Mouse (Mus musculus): ENCODE results near the gene Itga9. TPM values are rescaled to one million over a fixed set of nuclear protein-coding genes. Genes with fewer than 3 reads are reported as not detected.

Itga9 gene
- polyA plus RNA-seq, 1 experiment from 2014 or later: 6.3 TPM

DNA sequence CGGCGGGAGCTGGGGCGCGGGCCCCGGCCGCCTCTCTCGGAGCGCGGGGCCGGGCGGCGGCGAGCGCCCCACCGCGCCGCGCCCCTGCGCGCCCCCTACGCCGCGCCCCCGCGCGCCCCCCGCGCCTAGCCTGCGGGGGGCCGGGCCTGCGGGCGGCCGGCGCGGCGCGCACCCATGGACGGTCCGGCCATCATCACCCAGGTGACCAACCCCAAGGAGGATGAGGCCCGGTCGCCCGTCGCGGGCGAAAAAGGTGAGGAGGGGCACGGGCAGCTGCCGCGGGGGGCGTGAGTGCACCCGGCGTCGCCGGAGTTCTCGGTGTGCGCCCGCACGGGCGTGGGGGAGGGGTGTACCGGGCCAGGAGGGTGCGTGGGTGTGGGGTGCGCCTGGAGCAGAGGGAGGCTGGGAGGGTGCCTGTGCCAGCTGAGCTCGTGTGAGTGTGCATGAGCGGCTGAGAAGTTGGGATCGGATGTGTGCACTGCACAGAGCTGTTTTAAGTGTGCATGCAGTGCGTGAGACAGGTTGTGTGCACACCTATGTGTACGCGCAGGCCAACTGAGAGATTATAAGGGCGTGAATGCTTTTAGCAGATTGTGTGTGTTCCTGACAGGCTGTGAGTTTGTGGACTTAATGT lies 320.3 kb downstream of the Itga9 start:
- peak; percentile 57 for DNase-seq (ENCODE audit: low spot score)
- Histone ChIP-seq H3K27me3 (ENCODE audit: control insufficient read depth, insufficient read depth, low read length) (peaks cover 4% of the 10 kb centered on the region), H3K9me3 (ENCODE audit: control insufficient read depth, low read length) (no peaks in the 10 kb centered on the region), H3K4me3 (ENCODE audit: low read depth, low read length) (peak overlapping the region; percentile 73), H3K4me1 (replicated peaks; ENCODE audit: control insufficient read depth, insufficient read depth, low read length) (peaks cover 4% of the 10 kb centered on the region; the same call in 1 of the 2 replicates), H3K9ac (ENCODE audit: low read depth, low read length) (peak overlapping the region; percentile 80), H3K36me3 (ENCODE audit: control insufficient read depth, insufficient read depth, low read length) (no peaks in the 10 kb centered on the region), H3K4me2 (replicated peaks; ENCODE audit: low read depth, low read length) (peak overlapping the region; percentile 96), H3K27ac (ENCODE audit: low read depth, low read length) (peak overlapping the region; percentile 67)
- WGBS: 5% methylated on average over 37 of the region's 68 CpGs
- no peak for ATAC-seq (ENCODE audit: low FRiP score)

DNA sequence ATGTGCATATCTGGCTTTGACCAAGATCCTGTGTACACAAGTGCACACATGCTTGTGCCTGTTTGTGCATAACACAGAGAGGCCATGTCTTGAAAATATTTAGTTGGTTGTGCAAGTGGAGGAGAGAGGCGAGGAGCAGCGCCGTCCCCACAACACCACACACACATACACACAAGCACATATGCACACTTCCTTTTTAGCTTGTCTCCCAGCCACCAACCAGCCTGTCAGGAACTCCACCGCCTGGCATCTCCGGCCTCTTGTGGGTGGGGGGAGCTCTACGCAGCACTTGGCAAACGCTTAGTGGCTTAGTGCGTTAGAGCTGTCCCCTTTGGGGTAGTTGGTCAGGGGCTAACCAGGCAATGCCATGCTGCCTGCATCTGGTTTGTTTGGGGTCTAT lies 321.0 kb downstream of the Itga9 start:
- Histone ChIP-seq H3K4me1 (replicated peaks; ENCODE audit: control insufficient read depth, insufficient read depth, low read length) (peaks cover 4% of the 10 kb centered on the region; the same call in 1 of the 2 replicates), H3K27ac (ENCODE audit: low read depth, low read length) (no peak overlapping the region), H3K9ac (ENCODE audit: low read depth, low read length) (no peak overlapping the region), H3K27me3 (ENCODE audit: control insufficient read depth, insufficient read depth, low read length) (peaks cover 4% of the 10 kb centered on the region), H3K36me3 (ENCODE audit: control insufficient read depth, insufficient read depth, low read length) (no peaks in the 10 kb centered on the region), H3K4me2 (replicated peaks; ENCODE audit: low read depth, low read length) (peak overlapping the region; percentile 96), H3K4me3 (ENCODE audit: low read depth, low read length) (peak overlapping the region; percentile 73), H3K9me3 (ENCODE audit: control insufficient read depth, low read length) (no peaks in the 10 kb centered on the region)
- DNase-seq (ENCODE audit: low spot score) (no peak), ATAC-seq (ENCODE audit: low FRiP score) (no peak)
- 52% methylated on average over 8 of the region's 8 CpGs for WGBS

DNA sequence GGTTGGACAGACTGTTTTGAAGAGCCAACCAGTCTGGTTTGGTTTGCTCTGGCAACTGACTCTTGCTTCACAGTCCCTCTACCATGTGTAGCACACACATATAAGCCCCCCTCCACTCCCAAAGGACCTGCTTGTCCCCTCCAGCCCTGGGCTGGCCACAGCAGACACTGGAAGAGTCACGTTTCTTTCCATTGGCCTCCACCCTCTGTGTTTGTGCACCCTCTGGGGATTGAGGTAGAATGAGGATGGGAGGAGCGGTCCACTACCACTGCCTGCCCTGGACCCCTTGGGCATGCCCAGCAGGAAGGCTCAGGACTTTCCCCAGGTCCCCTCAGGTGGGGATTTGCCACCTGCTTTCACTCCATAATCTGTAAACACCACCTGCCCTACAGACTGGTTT lies 321.5 kb downstream of the Itga9 start:
- no peak for DNase-seq (ENCODE audit: low spot score)

DNA sequence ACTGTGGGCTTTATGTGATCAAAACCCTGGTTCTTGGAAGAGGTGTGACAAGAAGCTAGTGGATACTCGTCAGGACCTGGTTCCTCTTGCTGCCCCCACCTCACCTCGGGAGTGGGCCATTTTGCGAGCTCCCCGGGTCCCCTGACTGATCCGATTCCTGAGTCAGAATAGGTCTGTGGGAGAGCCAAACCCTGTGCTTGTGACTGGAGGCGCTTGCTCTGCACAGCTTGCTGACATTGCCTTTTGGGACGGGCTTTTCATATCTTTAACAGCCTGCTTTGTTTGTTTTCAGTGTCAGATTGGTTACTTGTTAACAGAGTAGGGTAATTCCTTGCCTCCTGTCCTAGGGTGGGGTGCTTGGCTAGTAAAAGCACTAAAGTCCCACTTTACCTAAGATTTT lies 322.2 kb downstream of the Itga9 start:
- H3K36me3 ChIP-seq (ENCODE audit: control insufficient read depth, insufficient read depth, low read length): no peaks in the 10 kb centered on the region

More for the DNA sequence above, 321.5 kb downstream of the Itga9 start:
- 55% methylated on average over 2 of the region's 2 CpGs for WGBS
- H3K4me1 ChIP-seq (replicated peaks; ENCODE audit: control insufficient read depth, insufficient read depth, low read length): peaks cover 4% of the 10 kb centered on the region; the same call in 1 of the 2 replicates
- no peak overlapping the region; the same call in 1 of the 2 replicates for H3K4me3 ChIP-seq (ENCODE audit: low read depth, low read length)
- H3K27me3 ChIP-seq (ENCODE audit: control insufficient read depth, insufficient read depth, low read length): peaks cover 4% of the 10 kb centered on the region
- no peaks in the 10 kb centered on the region for H3K36me3 ChIP-seq (ENCODE audit: control insufficient read depth, insufficient read depth, low read length)
- H3K9ac ChIP-seq (ENCODE audit: low read depth, low read length): no peak overlapping the region
- ATAC-seq (ENCODE audit: low FRiP score): no peak
- no peak overlapping the region for H3K27ac ChIP-seq (ENCODE audit: low read depth, low read length)
- H3K4me2 ChIP-seq (replicated peaks; ENCODE audit: low read depth, low read length): peak overlapping the region; percentile 96; the same call in 1 of the 2 replicates
- H3K9me3 ChIP-seq (ENCODE audit: control insufficient read depth, low read length): no peaks in the 10 kb centered on the region

DNA sequence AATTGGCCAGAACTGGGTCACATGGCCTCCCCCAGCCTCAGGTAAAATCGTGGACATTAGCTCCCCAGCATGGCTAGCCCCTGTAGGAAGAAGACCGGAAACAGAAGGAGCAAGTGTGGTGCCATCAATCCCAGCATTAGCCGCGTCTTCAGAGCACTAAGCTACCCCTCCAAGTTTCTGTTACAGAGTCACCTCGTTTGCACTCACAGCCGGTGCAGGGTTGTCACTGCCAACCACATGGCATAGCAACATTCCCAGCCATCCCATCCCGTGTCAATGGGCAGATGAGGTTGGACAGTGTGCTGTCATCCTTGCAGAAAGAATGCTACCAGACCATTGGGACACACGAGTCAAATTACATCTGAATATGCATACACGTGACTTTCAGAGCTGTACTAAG lies 324.1 kb downstream of the Itga9 start:
- Histone ChIP-seq H3K27me3 (ENCODE audit: control insufficient read depth, insufficient read depth, low read length) (peaks cover 2% of the 10 kb centered on the region; the same call in 1 of the 2 replicates), H3K27ac (ENCODE audit: low read depth, low read length) (no peak overlapping the region), H3K4me1 (replicated peaks; ENCODE audit: control insufficient read depth, insufficient read depth, low read length) (no peaks in the 10 kb centered on the region; the same call in 1 of the 2 replicates), H3K9me3 (ENCODE audit: control insufficient read depth, low read length) (no peaks in the 10 kb centered on the region), H3K9ac (ENCODE audit: low read depth, low read length) (no peak overlapping the region), H3K36me3 (ENCODE audit: control insufficient read depth, insufficient read depth, low read length) (no peaks in the 10 kb centered on the region), H3K4me2 (replicated peaks; ENCODE audit: low read depth, low read length) (no peak overlapping the region), H3K4me3 (ENCODE audit: low read depth, low read length) (no peak overlapping the region)
- ATAC-seq (ENCODE audit: low FRiP score) (no peak), DNase-seq (ENCODE audit: low spot score) (no peak)
- 75% methylated on average over 9 of the region's 9 CpGs for WGBS

More for the DNA sequence above, 322.2 kb downstream of the Itga9 start:
- H3K4me1 ChIP-seq (replicated peaks; ENCODE audit: control insufficient read depth, insufficient read depth, low read length): peaks cover 4% of the 10 kb centered on the region; the same call in 1 of the 2 replicates
- peaks cover 4% of the 10 kb centered on the region for H3K27me3 ChIP-seq (ENCODE audit: control insufficient read depth, insufficient read depth, low read length)
- H3K9ac ChIP-seq (ENCODE audit: low read depth, low read length): no peak overlapping the region
- no peak overlapping the region for H3K4me3 ChIP-seq (ENCODE audit: low read depth, low read length)
- 32% methylated on average over 7 of the region's 7 CpGs for WGBS
- DNase-seq (ENCODE audit: low spot score): no peak
- no peak overlapping the region for H3K4me2 ChIP-seq (replicated peaks; ENCODE audit: low read depth, low read length)
- no peaks in the 10 kb centered on the region for H3K9me3 ChIP-seq (ENCODE audit: control insufficient read depth, low read length)
- no peak for ATAC-seq (ENCODE audit: low FRiP score)
- no peak overlapping the region for H3K27ac ChIP-seq (ENCODE audit: low read depth, low read length)

DNA sequence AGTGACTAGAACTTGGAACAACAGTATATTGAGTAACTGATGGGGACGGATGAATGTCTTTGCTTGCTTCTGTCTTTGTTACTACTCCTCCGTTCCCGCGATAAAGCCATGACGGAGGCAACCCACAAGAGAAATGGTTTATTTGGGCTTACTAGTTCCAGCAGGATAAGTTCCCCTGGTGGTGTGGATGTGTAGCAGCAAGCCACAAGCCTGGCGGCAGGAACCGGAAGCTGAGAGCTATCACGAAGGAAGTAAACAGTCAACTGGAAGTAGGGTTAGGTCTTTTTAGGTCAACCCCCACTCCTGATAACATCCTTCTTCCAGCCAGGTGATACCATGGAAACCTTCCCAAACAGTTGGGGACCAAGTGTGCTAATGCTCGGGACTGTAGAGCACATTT lies 327.3 kb downstream of the Itga9 start:
- 91% methylated on average over 9 of the region's 9 CpGs for WGBS
- no peaks in the 10 kb centered on the region for H3K9me3 ChIP-seq (ENCODE audit: control insufficient read depth, low read length)
- DNase-seq (ENCODE audit: low spot score) (no peak), ATAC-seq (ENCODE audit: low FRiP score) (no peak)
- no peaks in the 10 kb centered on the region for H3K27me3 ChIP-seq (ENCODE audit: control insufficient read depth, insufficient read depth, low read length)
- H3K4me1 ChIP-seq (replicated peaks; ENCODE audit: control insufficient read depth, insufficient read depth, low read length): no peaks in the 10 kb centered on the region
- H3K36me3 ChIP-seq (ENCODE audit: control insufficient read depth, insufficient read depth, low read length): no peaks in the 10 kb centered on the region
- no peak overlapping the region for H3K27ac ChIP-seq (ENCODE audit: low read depth, low read length)
- H3K9ac ChIP-seq (ENCODE audit: low read depth, low read length): no peak overlapping the region
- H3K4me3 ChIP-seq (ENCODE audit: low read depth, low read length): no peak overlapping the region
- H3K4me2 ChIP-seq (replicated peaks; ENCODE audit: low read depth, low read length): no peak overlapping the region

DNA sequence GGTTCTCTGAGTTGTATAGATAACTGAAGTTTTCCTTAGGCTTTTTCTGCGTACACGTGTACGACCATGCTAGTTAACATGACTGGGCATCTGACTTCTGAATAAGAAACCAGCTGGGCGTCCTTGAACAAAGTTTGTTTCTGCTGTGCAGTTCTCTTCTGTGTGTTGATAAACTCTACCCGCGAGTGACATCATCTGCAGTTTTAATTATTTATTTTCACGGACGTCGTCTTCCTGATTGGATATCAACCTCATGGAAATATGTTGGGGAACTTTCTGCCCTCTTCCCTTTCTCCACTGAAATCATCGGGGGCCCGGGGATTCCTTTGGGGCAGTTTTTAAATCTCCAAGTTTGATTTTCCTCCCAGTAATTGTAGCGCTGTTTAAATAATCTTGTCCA lies 327.8 kb downstream of the Itga9 start:
- Histone ChIP-seq H3K4me1 (replicated peaks; ENCODE audit: control insufficient read depth, insufficient read depth, low read length) (0 out of 2 replicates have a peak, but pooled peaks cover under 1% of the 10 kb centered on the region), H3K4me3 (ENCODE audit: low read depth, low read length) (no peak overlapping the region), H3K9ac (ENCODE audit: low read depth, low read length) (no peak overlapping the region), H3K36me3 (ENCODE audit: control insufficient read depth, insufficient read depth, low read length) (no peaks in the 10 kb centered on the region), H3K27me3 (ENCODE audit: control insufficient read depth, insufficient read depth, low read length) (no peaks in the 10 kb centered on the region), H3K4me2 (replicated peaks; ENCODE audit: low read depth, low read length) (no peak overlapping the region), H3K27ac (ENCODE audit: low read depth, low read length) (no peak overlapping the region), H3K9me3 (ENCODE audit: control insufficient read depth, low read length) (no peaks in the 10 kb centered on the region)
- DNase-seq (ENCODE audit: low spot score) (no peak), ATAC-seq (ENCODE audit: low FRiP score) (no peak)
- 82% methylated on average over 12 of the region's 12 CpGs for WGBS

DNA sequence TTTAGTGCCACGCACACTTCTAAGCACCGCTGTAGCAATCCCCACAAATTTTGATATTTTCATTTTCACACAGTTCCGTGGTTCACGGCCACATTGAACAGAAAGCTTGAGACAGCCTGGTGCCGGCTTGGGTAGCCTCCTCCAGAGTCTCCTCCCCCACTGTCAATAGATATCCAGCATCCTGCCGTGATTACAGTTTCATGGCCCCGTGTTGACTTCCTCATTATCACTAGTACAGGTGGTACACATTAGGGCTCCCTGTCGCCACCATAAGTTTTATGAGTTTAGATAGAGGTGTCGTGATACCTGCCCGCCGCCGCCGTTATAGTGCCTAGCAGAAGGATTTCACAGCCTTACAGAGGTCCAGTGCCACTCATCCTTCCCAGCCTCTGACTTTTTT lies 328.6 kb downstream of the Itga9 start:
- ATAC-seq (ENCODE audit: low FRiP score) (no peak), DNase-seq (ENCODE audit: low spot score) (no peak)
- Histone ChIP-seq H3K36me3 (ENCODE audit: control insufficient read depth, insufficient read depth, low read length) (no peaks in the 10 kb centered on the region), H3K27ac (ENCODE audit: low read depth, low read length) (no peak overlapping the region), H3K4me2 (replicated peaks; ENCODE audit: low read depth, low read length) (no peak overlapping the region), H3K9ac (ENCODE audit: low read depth, low read length) (no peak overlapping the region), H3K4me1 (replicated peaks; ENCODE audit: control insufficient read depth, insufficient read depth, low read length) (0 out of 2 replicates have a peak, but pooled peaks cover 2% of the 10 kb centered on the region), H3K27me3 (ENCODE audit: control insufficient read depth, insufficient read depth, low read length) (no peaks in the 10 kb centered on the region), H3K4me3 (ENCODE audit: low read depth, low read length) (no peak overlapping the region), H3K9me3 (ENCODE audit: control insufficient read depth, low read length) (no peaks in the 10 kb centered on the region)
- 81% methylated on average over 13 of the region's 13 CpGs for WGBS

DNA sequence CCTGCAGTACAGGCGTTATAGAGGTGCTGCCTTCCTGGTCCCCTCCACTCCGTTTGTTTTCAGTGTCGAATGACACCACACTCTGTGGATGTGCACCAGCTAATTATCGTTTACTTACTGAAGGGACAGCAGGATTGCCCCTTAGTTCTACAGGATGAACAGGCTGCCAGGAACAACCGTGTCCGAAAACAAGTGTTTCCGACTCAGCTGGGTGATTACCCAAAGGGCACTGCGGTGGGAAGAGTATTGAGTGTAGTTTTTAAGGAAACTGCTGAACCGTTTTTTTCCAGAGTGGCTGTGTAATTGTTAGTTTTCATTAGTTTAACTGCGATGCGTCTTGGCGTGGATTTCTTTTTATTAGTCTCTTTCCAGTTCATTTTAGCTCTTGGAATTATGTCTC lies 329.6 kb downstream of the Itga9 start:
- Histone ChIP-seq H3K4me3 (ENCODE audit: low read depth, low read length) (no peak overlapping the region), H3K27me3 (ENCODE audit: control insufficient read depth, insufficient read depth, low read length) (no peaks in the 10 kb centered on the region), H3K4me1 (replicated peaks; ENCODE audit: control insufficient read depth, insufficient read depth, low read length) (0 out of 2 replicates have a peak, but pooled peaks cover 2% of the 10 kb centered on the region), H3K9ac (ENCODE audit: low read depth, low read length) (no peak overlapping the region), H3K27ac (ENCODE audit: low read depth, low read length) (no peak overlapping the region), H3K4me2 (replicated peaks; ENCODE audit: low read depth, low read length) (no peak overlapping the region), H3K36me3 (ENCODE audit: control insufficient read depth, insufficient read depth, low read length) (no peaks in the 10 kb centered on the region), H3K9me3 (ENCODE audit: control insufficient read depth, low read length) (no peaks in the 10 kb centered on the region)
- DNase-seq (ENCODE audit: low spot score) (no peak), ATAC-seq (ENCODE audit: low FRiP score) (no peak)
- WGBS: 66% methylated on average over 12 of the region's 12 CpGs

All from hindbrain, embryonic 11.5 days (tissue).